Mouse (Mus musculus) cerebellum, adult 9-11 months (tissue): ENCODE results near the gene Slc38a4.

Experiments
- DNase-seq: peaks from one replicate; pipeline ENCODE4 v3.0.0; 2022

Slc38a4 gene

DNA sequence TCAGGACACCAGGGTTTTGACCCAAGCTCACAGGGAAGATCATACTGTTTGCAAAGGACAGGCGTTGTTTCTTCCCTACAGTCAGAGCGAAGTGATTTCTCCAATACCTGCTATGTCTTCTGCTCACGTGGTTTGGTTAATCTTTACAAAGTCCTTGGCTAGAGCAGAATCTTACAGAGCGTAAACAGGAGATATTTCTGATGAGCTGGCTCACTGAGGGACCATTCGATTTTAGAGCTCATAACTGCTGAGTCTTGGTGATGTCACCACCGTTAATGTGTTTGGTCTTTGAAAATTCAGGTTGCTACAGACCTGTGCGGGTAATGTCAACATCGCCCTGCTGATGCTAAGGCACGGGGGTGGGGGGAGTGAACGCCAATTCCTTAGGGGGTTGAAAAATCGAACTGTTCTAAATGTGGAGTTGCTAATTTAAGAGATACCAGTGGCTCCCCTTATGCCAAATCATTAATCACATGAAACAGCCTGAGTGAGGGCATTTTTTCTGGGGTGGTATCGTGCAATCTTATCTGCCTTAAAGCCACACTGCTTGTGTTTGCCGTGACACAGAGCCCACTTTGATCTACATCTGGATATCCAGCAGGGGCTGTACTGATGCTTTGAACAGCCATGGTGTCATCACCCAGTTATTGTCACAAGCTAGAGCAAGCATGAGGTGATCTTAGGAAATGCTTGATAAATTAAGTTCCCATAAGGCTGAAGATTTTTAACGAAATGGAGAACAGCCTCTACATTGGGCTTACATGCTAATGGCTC, 44.0 kb downstream of the Slc38a4 start:
- DNase-seq: no peak

DNA sequence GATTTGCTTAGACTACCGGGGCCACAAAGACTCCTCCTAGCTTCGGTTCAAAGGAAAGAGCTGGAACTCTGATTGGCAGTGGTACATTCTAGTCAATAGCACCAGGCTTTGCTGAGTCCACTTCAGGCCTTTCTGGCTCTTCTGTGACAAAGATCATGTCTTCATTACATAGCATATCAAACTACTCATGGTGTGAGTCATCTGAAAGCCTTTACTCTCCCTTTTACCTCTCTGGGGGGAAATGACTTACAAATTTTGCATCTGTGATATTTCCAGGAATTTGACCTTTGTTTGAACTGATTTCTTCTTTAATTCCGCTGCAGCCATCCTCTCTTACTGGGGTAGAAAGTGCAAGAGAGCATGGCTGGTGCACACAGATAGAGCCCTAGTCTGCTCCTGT, 46.5 kb downstream of the Slc38a4 start:
- no peak for DNase-seq

GRCm38 (mm10) chr15:97005631-97006234, 50.0 kb downstream of the Slc38a4 start:
- no peak for DNase-seq

DNA sequence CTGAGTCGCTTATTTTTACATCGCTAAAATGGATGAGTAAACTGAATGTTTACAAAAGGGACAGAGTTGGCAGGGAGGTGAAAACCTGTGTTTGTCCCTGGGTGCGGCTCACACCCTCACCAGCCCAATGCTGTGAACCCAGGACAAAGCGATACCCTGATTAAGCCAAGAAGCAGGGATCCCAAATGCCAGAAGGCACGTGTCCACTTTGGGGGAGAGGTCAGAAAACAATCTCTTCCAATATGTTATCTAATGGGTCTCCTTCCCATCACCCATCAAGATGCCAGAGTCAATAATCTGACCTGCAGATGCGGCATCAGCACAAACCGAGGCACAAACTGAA, 51.3 kb downstream of the Slc38a4 start:
- DNase-seq: no peak

GRCm38 (mm10) chr15:97003851-97004524, 51.8 kb downstream of the Slc38a4 start:
- DNase-seq: no peak

DNA sequence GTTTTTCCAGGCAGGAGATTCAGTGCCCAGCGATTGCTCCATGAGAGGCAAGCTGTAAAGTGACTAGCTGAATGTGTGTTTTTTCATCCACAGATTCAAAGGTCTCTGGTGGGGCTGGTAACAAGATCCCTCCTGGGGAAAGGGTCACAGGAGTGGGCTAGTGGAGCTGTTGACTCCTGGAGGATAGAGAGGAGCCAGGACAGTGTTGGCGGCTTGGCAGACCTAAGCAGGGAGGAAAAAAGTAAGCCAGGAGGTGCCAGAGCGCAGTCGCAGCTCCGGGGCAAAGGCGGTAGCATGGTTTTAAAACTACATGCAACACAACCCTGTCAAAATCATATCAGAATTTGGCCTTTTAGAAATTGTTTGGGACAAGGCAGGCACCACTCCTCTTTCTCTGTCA, 52.6 kb downstream of the Slc38a4 start:
- no peak for DNase-seq

- DNase-seq: no peak
Measured at GRCm38 (mm10) chr15:97002752-97003151, 53.0 kb downstream of the Slc38a4 start.

DNA sequence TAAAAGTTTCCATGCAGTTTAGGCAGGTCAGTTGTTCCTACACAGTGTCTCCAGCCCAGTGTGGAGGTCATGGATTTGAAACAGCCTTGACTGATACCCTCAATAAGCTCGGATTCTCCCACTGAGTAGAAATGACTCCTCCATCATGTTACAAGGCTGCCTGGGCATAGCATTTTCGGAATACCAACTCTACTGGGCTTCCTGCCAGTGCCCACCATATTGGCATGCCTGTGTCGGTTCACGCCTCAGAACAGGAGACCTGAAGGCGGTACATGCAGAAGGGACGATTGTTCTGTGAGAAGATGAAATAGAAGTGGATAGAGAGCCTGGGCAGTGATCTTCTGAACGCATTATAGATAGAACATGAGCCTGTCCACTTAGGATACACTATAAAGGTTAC, 53.9 kb downstream of the Slc38a4 start:
- DNase-seq: no peak

GRCm38 (mm10) chr15:97001416-97001815, 54.3 kb downstream of the Slc38a4 start:
- DNase-seq: no peak

DNA sequence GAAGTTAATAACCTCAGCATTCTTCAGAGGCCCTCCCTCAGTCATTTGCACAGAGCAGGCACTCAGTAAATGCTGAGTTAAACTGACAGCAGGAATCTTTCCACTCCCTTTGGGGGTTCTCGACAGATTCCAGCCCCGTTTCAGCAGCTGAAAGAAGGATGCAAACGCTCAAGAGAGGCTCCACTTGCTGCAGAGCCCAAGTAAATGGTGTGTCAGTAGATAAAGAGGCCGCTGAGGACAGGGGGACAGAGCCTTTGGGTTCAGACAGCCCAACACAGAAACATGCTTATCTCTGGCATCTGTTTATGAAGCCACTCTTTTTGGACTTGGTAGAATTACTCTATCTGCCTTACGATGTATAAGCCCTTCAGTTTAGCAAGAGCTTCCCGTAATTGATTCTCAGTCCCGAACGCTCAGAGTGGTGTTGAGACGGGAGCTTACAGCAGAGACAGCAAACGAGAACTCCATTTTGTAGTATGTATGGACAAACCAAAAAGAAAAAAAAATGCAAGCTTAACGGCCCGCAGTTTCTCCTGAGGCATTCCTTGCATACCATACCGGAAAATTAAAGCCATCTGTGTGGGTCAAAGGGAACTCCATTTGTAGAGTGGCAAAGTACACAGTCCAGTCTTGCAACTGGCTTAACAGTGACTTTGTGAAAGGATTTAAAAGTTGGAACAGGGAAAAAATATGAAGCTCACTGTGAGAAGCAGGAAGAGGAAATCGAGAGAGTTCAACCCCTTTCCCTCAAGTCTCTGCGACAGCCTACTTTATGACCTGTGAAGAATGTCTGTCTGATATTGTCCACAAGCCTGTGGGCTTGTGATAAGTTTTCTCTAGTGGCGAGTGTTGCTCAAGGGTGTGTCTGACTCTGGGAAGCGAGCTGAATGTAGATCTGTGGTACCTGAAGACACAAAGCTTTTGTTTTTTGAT, 55.2 kb downstream of the Slc38a4 start:
- no peak for DNase-seq

DNA sequence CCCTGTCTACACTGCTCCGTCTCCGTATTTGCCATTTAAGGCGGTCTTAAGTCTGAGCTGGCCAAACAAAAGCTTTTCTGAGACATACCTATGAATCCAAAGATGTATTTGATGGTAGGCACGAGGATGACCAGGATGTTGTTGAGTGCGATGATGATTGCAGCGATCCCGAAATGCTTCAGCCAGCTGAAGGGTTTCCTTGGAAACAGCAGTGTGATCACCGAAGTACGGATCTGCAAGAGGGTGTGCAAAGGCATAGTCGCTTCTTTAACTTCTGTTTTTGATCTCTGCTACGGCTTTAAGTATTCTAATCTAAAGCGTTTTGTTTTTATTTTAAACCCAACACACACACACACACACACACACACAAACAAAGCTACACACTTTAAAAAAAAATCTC, 56.4 kb downstream of the Slc38a4 start:
- no peak for DNase-seq

GRCm38 (mm10) chr15:96985618-96986017, 70.1 kb downstream of the Slc38a4 start:
- no peak for DNase-seq

DNA sequence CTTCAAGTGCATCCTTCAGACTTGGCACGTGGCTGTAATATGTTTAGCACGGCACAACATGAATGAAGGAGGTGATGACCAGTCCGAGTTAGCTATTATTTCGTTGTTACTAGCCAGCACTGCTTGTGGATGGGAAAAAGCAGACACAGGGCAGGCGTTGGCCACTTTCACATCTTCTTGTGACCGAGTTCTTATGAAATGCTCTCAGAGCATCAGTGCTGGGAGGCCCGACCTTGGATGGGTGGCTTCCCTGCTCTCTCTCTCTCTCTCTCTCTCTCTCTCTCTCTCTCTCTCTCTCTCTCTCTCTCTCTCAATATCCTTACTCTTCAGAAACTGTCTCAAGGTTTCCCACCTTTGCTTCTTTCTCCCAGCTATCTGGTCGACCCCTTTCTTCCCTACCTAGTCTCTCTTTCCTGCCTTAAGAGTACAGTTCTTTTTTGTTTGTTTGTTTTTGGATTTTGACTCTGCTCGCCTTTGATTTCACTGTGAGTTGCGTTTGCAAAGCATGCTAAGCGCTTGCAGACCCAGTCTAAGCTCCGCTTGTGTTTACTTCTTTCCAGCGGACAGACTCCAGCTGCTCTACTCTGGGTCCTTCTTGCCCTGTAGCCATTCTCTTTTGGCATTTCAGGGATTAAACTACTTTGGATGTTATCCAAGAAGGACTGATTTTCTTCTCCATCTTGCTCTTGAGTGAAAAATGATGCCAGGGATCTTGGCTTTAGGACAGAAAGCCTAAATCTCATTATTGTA, 72.0 kb downstream of the Slc38a4 start:
- no peak for DNase-seq

- no peak for DNase-seq
Measured at GRCm38 (mm10) chr15:96975125-96975524, 80.6 kb downstream of the Slc38a4 start.

GRCm38 (mm10) chr15:96974131-96974530, 81.6 kb downstream of the Slc38a4 start:
- DNase-seq: no peak

GRCm38 (mm10) chr15:96973370-96973769, 82.4 kb downstream of the Slc38a4 start:
- DNase-seq: no peak

GRCm38 (mm10) chr15:96972706-96973274, 83.0 kb downstream of the Slc38a4 start:
- DNase-seq: no peak

GRCm38 (mm10) chr15:96971906-96972305, 83.8 kb downstream of the Slc38a4 start:
- no peak for DNase-seq

DNA sequence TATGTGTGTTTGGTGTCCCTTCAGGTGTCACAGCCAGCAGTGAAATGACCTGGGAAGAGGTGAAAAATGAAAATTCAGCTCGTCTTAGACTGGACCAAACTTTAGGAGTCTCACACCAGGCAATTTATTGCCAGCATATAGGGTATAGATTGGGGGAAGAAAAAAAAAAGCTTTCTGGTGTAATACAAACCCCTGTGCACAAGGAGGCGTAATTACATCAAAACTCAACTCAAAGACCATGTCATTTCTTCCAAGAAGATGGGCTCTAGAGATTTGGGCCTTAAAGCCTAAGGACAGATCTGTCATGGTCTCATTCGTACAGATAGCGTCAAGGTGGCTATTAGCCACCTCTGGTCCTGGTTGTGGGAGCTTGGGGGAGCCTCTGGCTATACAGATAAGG, 86.0 kb downstream of the Slc38a4 start:
- DNase-seq: no peak

GRCm38 (mm10) chr15:96968741-96969140, 87.0 kb downstream of the Slc38a4 start:
- no peak for DNase-seq

- no peak for DNase-seq
Measured at GRCm38 (mm10) chr15:96966326-96966725, 89.4 kb downstream of the Slc38a4 start.

- no peak for DNase-seq
Measured at GRCm38 (mm10) chr15:96963735-96964134, 92.0 kb downstream of the Slc38a4 start.
